In genomic region chr6:112846863-112847262, GRCm38 (mm10) we compare ENCODE assay signal across 16 mouse cellular contexts.
"Had no signal": no experiment of that assay in that cellular context is flagged by ENCODE, and none has a peak within 500 bp of the region (broad histone marks: within the 10 kb centered on the region; RNA-seq: fewer than 3 reads in every experiment).

No protein-coding gene starts in this region.

- H3K36me3 ChIP-seq: midbrain, embryonic 15.5 days; neural tube, embryonic 12.5 days; stomach, embryonic 15.5 days had no signal

- H3K4me2 ChIP-seq: lung, embryonic 14.5 days; midbrain, embryonic 11.5 days; midbrain, embryonic 13.5 days; midbrain, embryonic 15.5 days; neural tube, embryonic 12.5 days; stomach, embryonic 15.5 days had no signal

- H3K27me3 ChIP-seq: megakaryocyte, embryonic 14.5 days; midbrain, embryonic 13.5 days; midbrain, embryonic 15.5 days; neural tube, embryonic 12.5 days; stomach, embryonic 15.5 days had no signal

- H3K9ac ChIP-seq: lung, embryonic 14.5 days; midbrain, embryonic 13.5 days; midbrain, embryonic 15.5 days; neural tube, embryonic 12.5 days; stomach, embryonic 15.5 days had no signal

- H3K27ac ChIP-seq: macrophage; midbrain, embryonic 15.5 days; neural tube, embryonic 12.5 days; stomach, embryonic 15.5 days; stomach, postnatal 0 days had no signal

- H3K9me3 ChIP-seq: megakaryocyte, embryonic 14.5 days; midbrain, embryonic 13.5 days; midbrain, embryonic 15.5 days; neural tube, embryonic 12.5 days; stomach, embryonic 15.5 days had no signal

- H3K4me3 ChIP-seq: megakaryocyte, embryonic 14.5 days; midbrain, embryonic 13.5 days; midbrain, embryonic 15.5 days; neural tube, embryonic 12.5 days; stomach, embryonic 15.5 days had no signal

- ATAC-seq: midbrain, embryonic 13.5 days; midbrain, embryonic 15.5 days had no signal

- DNase-seq: lung, adult 18-20 months; lung, embryonic 14.5 days; lung, postnatal 14 days; lung, postnatal 36 days; right cerebral cortex, postnatal 14 days; thymus, adult 2 months; thymus, postnatal 25 days; thymus, postnatal 4 days had no signal
